Mouse (Mus musculus): Measurements from ENCODE around the gene Lsm3.

The Lsm3 gene

DNA sequence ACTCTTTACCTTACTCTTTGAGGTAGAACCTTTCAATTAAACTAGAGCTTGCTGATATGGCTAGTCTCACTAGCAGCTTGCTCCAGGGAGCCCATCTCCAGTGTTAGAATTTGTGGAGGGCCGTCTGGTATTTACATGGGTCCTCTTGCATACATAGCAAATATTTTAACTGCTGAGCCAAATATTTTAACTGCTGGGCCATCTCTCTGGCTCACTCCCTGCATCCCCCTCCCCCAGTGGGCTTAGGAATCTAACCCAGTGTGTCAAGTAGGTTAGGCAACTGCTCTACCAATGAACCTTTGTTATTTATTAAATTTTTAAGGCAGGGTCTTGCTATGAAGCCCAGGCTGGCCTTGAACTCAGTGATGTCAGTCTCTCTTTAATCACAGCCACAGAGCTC, 42.8 kb downstream of the Lsm3 start:
- DNase-seq (ENCODE audit: low read depth, low spot score) = no peak

- no peak for DNase-seq (ENCODE audit: low read depth, low spot score)
Observed at GRCm38 (mm10) chr6:91559371-91559770, 43.6 kb downstream of the Lsm3 start.

- no peak for DNase-seq (ENCODE audit: low read depth, low spot score)
Observed at GRCm38 (mm10) chr6:91560186-91560585, 44.5 kb downstream of the Lsm3 start.

- no peak for DNase-seq (ENCODE audit: low read depth, low spot score)
Observed at GRCm38 (mm10) chr6:91563031-91563430, 47.3 kb downstream of the Lsm3 start.

GRCm38 (mm10) chr6:91566407-91566806, 50.7 kb downstream of the Lsm3 start:
- no peak for DNase-seq (ENCODE audit: low read depth, low spot score)

Measured in CD4-positive, CD25-positive, alpha-beta regulatory T cell, adult 2 months (primary cell).